ENCODE assay signal across 19 mouse cellular contexts in the genomic region with DNA sequence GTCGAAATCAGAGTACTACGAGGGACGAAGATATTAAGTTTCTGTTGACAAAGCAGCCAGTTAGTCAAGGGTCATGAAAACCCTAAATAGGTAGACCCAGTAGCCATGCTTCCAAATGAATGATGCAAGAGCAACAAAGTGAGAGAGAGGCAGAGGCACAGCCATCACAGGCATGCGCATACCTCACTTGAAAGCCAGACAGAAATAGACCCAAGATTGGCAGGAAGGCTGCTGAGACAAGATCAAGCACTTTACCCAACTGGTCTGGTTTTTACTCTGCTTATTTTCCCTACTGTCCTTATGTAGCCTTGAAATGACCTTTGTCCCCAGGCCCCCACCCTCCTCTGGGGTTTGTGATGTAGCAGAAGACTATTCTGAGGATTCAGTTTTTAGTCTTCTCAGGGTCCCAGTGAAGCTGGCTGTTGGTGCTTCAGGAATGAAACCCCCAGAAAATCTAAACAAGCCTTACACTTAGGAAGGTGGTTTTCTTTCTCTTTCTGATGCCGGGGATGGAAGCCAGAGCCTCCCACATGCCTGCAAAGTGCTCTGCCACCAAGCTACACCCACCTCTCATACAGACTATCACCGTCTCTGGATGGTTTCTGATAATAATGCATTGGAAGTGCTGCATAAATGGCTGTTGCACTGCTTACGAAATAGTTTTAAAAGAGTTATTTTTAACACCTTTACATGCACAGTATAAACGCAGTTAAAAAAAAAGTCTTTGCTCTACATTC. TPM values are rescaled to one million over a fixed set of nuclear protein-coding genes. Genes with fewer than 3 reads are reported as not detected.
DNase-seq lines count a peak whose midpoint lies in the region; ATAC-seq lines count a peak whose summit lies in the region.
"Had no signal": no experiment of that assay in that cellular context is flagged by ENCODE, and none has a peak within 500 bp of the region (broad histone marks: within the 10 kb centered on the region; RNA-seq: fewer than 3 reads in every experiment).

No protein-coding gene starts in this region.

- no peak for DNase-seq in frontal cortex, postnatal 10 days (ENCODE audit: low spot score in 2 of 2)
- DNase-seq in layer of hippocampus, adult 11-12 months (ENCODE audit: low spot score), result peak; percentile 18
- DNase-seq in layer of hippocampus, postnatal 10 days (ENCODE audit: low spot score in 2 of 2), result no peak
- peak; percentile 49 to 57 for DNase-seq in right cerebral cortex, adult 2 months (ENCODE audit: low spot score in 2 of 2)
- DNase-seq in right cerebral cortex, postnatal 14 days, result no peak
- DNase-seq in ovary, postnatal 14 days (ENCODE audit: low spot score), result no peak
- DNase-seq in kidney, adult 18-20 months, result no peak
- DNase-seq: cerebellum, adult 11 months; cerebellum, postnatal 25 days; heart, adult 11 months; kidney, postnatal 4 days; lung, postnatal 10 days; thymus, postnatal 36 days had no signal

- ATAC-seq in frontal cortex, adult (ENCODE audit: low TSS enrichment), result peak; percentile 93
- ATAC-seq: forebrain, embryonic 14.5 days; inflammation-experienced regulatory T-cells, adult 6 months; midbrain, embryonic 16.5 days had no signal

RNA-seq across cellular contexts. Expression of gene Gabrg3, which starts 30.3 kb away (rescaled TPM):
- total RNA-seq in layer of hippocampus, postnatal 10 days (2021), result 10 to 100 TPM; 25.6 to 26.1 TPM
- total RNA-seq: gastrocnemius, adult 8-10 months; MEL had no signal

Comparison
In these comparisons a context has a peak if more than half of its experiments do, and no peak if none do; other contexts are left out.
1. DNase-seq: peak in layer of hippocampus, adult 11-12 months (single experiment) and right cerebral cortex, adult 2 months (2 of 2); none in frontal cortex, postnatal 10 days (0 of 2), layer of hippocampus, postnatal 10 days (0 of 2), right cerebral cortex, postnatal 14 days (single experiment), ovary, postnatal 14 days (single experiment) and kidney, adult 18-20 months (single experiment).